Mouse (Mus musculus) left cerebral cortex, postnatal 14 days (tissue): ENCODE measurements at regions not wholly inside any gene's neighbourhood (a gene's known extent, or its start where the extent isn't known, plus 50 kb on each side); places are given as distances from the start of the nearest gene placed in this dataset.
A peak's percentile ranks its signal among the peaks of the same experiment; 100 is the strongest.

Source experiments
- DNase-seq, 2 experiments: peaks; one replicate each; pipeline ENCODE4 v3.0.0; 2021 to 2022; ENCODE audit warnings: low spot score in 2 of 2, mixed read lengths in 1 of 2
- intact Hi-C: fragments of 180-260 bp; cut with DNase I; formaldehyde crosslinking; loops from one replicate; pipeline ENCODE4 v1.15.1; 2025

DNA sequence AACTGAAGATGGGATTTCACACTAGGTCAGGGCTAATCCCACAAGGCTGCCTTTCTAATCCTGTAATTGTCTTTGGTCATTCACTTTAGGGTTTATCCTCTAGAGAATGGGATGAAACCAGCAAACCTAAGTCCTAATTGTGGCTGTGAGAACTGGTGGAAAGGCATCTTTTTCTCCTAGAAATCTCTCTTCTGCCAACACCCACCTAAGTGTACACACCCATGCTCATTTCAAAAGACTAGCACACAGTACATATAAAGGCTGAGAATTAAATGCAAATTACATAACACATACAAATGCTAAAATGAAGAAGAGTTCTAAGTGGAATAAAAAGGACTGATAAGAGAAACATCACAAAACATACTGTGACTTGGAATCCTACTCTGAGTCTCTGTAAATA is 579.5 kb downstream of the Eepd1 start:
- DNase-seq = peak in 1 of 2 experiments; percentile 15

DNA sequence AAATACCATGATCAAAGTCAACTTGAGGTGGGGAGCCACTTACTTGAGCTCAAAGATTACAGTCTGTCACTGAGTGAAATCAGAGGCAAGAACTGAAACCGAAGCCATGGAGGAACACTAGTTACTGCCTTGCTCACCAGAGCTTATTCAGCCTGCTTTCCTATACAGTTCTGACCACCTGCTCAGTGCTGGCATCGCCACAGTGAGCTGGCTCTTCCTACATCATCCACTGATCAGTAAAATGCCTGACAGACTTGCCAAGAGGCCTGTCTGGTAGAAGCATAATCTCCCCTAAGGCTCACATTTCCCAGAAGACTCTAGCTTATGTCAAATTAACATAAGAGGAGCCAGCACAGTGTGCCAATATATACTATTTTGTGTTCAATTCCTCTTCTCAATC is 595.7 kb downstream of the Eepd1 start:
- DNase-seq = no peak
- intact Hi-C loops = no loop called here

More for the DNA sequence above, 579.5 kb downstream of the Eepd1 start:
- intact Hi-C loops = no loop called here

DNA sequence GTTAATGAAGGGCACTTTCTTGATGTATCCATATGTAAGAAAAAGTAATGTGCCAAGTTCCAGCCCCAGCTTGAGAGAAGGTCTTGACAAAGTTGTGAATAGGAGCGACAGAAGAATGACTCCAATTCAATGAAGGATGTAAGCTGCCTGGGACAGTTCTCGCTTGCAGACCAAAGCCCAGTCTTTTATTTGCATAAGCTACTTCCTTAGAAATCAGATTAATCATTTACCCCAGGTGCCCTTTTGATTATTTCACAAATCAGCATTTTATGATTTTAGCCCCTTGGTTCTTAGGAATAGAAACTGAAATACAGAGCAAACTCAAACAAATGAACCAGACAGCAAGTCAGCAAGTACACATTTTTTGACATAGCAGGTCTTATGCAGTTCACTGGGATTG is 605.2 kb downstream of the Eepd1 start:
- intact Hi-C loops = no loop called here

DNA sequence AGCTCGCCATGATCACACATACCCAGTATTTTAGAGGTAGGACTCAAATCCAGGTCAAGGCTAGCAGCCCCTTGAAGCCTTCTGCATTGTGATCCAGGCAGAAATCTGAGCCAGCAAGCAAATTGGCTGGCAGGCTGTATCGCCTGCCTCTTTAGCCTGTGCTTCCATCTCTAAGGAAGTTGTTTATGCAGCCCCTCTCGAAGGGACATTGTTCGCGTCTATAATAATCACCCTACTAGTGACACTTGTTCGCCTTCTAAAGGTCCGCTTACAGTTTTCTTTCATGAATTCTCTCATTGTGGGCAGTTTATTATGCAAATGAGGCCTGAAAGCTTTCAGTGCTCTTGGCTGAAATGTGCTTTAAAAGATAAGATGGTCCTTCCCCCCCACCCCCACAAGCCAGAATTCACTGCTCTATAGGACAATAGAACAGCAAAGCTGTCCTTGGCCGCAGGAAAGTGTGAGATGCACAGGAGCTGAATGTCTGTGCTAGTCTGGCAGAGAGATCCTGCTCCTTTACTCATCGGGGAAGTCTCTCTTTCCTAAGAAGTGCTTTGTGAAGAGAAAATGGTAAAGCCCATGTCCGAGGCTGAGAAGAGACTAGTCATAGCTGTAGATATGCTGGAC is 610.8 kb downstream of the Eepd1 start:
- DNase-seq = no peak
- intact Hi-C loops = no loop called here

More for the DNA sequence above, 605.2 kb downstream of the Eepd1 start:
- no peak for DNase-seq

DNA sequence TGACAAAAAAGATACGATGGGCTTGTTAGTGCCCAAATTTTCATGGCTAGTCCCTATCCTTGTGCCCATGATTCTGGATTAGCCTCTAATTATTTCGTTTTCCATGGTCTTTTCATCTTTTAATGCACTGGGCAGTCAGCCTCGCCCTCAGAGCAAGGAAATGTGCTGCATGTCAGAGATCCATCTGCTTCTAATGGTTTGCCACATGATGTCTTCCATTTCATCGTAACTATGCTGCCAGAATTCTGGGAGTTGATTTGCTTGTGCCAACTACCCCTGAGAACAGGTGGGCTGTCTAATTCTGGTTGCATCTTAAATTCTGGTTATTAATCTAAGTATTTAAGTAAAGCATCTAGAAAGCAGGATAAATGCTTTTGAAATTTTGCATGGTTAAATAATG is 622.8 kb downstream of the Eepd1 start:
- DNase-seq = no peak
- intact Hi-C loops = no loop called here

DNA sequence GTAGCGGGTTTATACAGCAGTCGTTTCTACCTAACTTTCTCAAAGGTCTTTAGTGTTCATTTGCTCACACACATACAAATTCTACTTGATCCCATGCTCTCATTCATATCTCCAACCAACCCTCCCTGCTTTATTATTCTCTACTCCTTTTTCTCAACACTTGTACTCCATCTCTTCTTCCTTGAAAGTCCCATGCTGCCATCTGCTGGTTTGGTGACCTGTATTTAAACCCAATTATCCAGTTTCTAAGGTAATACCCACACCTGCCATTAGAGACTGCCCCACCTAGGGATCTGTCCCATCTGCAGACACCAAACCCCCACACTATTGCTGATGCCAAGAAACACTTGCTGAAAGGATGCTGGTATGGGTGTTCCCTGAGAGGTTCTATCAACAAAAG is 611.5 kb upstream of the B3gat1 start:
- DNase-seq = peak in 1 of 2 experiments; percentile 28
- intact Hi-C loops = loop anchor here (10.0 kb wide), 3 partner anchors 227 to 643 kb away; no protein-coding TSS in a partner anchor

DNA sequence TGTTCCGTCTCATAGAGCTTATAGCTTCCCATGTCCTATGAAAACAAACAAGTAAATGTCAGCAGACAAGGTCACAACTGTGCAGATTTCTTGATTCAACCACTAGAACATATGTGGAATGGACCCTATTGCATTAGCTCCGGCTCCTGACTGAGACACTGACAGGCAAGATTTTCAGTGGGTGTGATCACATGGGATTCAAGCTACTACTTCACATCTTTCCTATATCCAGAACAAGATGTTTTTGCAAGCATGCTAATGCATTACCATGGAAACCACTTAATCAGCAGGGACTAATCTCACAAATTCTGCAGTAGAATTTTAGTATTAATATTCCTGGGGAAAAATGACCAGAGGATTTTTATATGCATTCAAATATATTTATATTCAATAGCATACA is 598.9 kb upstream of the B3gat1 start:
- intact Hi-C loops = no loop called here
- DNase-seq = peak; percentile 9 to 48
